Mouse (Mus musculus): ENCODE data around the gene Cog6.

Gene Cog6

DNA sequence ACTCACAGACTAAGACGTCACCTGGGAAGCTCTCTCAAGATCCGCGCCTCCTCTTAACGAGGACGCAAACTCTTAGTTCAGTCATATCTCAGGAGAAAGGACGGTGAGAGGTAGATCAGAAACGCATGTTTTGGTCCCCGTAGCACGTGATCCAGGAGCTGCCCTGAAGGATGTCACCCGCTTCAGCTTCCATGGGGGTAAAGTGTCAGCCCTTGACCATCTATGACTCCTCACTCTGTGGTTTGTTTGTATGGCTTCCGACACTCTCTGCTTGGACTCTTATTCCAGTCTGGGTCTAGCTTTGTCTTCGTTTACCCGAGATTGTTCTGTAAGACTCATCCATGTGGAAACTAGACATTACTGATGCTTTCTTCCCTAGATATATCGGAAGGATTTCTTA lies 54.6 kb downstream of the Cog6 start:
- no peak for DNase-seq (ENCODE audit: low spot score)

DNA sequence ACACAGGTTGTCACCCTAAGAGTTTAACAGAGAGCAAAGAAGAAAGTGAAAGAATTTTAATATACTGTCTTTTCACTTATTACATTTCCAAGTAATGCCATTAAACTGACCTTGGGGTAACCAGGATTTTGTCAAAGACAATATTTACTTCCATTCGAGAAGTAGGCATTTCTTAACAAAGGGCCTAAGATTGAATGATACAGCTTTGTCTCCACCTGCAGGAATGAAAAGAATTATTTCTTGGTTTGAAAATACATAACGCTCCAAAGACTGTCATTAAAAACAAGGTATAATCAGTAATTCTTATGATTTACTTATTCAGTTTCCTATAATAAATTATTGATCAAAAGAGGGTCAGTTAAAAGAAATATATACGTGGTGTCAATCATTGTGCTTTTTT lies 55.4 kb downstream of the Cog6 start:
- peak; percentile 33 for DNase-seq (ENCODE audit: low spot score)

DNA sequence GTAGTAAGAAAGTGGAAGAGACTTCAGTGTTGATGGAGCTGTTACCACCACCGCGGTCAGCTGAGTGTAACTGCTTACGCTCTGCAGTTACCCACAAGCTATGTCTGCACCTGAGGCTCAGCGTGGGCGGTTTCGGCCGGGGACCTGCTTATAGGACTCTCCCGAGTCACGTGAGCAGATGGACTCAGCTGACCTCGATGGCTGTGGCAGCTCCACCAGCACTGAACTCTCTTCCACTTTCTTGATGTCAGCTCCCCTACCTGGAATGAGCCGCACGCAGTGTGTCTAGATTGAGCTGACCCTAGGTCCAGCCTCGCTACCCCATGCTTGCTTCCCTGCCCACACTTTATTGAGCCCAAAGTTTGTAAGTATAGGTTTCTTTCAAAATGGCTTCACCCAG lies 56.1 kb downstream of the Cog6 start:
- DNase-seq (ENCODE audit: low spot score), result no peak

DNA sequence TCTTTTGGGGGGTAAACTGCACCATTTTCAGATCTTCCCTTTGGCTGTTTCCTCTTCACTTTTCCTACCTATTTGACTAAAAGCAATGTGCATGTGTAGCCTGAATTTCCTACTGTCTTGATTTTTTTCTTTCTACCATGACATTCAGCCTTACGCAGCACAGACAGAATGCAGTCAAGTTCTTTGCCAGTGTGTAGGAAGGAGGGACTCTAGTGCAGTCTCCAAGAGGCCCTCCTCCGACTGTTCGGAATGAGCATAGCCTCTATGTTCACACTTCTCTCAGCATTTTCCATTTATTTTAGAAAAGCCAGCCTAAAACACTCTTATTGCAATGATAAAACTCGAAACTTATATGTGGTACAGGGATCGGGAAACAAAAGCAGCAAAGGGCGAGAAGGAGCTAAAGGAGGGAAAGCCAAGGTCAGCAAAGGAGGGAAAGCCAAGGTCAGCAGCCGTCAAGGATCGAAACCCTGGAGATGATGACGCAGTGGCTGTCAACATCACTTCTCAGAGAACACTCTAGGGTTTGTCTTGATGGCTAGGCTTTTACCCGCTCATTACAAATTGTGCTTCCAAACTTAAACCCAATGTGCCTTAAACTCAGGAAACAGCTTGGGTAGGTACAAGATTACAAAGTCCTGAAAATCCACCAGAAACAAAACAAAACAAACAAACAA lies 58.5 kb downstream of the Cog6 start:
- DNase-seq (ENCODE audit: low spot score), result no peak

DNA sequence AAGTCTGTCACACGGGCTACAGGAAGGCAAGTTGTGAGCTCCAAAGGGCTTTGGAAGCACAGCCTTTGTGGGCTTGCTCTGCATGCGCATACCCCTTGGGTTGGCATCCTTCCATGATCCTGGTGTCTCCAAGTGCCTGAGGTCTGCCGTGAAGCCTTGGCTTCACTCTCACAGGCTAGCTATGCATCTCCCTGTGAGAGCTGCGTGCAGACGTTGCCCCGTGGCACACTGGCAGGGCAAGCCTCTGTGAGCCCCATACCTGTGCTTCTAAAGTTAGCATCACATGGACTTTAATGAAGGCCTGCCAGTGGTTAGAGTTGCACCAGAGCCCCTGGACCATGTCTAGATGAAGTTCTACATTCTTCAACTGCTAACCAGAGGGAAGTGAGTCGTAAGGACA lies 59.2 kb downstream of the Cog6 start:
- no peak for DNase-seq (ENCODE audit: low spot score)

DNA sequence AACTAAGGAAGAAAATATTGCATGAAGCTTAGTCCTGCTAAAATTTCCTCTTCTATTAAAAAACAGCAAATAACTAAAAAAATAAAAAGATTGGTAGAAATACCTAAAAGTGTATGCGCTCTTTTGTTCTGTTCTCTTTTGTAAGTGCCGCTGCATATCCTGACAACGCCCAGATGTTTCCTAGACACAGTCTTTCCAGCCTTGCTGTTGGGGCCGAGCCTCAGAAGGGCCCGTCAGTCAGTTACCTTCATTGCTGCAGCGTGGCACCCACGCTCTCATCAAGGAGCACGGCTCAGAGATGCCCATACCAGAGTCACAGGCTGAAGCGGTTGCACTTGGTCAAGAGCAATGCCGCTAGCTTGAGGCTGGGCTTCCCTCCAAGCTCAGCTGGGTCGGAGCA lies 60.8 kb downstream of the Cog6 start:
- DNase-seq (ENCODE audit: low spot score), result no peak

DNA sequence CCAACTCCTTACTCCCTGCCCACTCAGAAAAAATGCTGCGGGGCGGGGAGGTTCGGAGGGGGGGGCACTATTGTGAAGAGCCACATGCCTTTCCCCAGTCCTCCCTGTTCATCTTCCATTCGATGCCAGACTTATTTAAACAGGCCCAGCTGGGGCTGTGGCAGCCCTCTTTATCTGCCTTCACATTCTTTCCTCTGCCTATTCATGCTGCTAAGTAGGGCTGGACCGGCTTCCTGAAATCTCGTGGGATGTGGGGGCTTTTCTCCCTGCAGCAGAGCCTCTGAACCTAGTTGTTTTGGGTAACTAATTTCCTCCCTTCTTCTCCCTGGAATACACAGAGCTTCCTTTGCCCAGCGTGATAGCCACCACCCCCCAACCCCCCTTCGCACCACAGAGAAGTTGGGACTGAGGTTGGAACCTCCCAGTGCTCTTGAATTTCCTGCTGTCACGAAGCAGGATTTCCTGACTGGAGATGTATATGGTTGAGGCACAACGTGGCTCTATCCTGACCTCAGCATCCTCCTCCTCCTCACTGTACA lies 61.5 kb downstream of the Cog6 start:
- DNase-seq (ENCODE audit: low spot score), result no peak

DNA sequence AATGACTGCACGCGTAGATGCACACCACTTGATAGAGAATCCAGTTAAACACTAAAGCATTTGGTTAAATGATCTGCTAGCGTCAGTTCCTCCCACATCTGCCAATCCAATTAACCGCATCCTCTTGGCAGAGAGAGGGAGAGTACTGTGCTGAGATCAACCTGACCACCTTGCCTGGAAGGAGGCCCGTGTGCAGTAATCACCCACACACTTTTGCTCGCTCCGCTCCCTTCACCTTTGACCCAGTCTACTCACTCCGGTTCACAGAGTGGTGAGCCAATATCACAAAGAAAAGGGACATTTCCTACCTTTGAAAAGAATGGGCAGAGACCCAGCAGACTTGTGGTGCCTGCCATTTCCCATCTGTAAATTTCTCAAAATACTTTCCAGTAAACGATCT lies 62.4 kb downstream of the Cog6 start:
- DNase-seq (ENCODE audit: low spot score), result no peak

DNA sequence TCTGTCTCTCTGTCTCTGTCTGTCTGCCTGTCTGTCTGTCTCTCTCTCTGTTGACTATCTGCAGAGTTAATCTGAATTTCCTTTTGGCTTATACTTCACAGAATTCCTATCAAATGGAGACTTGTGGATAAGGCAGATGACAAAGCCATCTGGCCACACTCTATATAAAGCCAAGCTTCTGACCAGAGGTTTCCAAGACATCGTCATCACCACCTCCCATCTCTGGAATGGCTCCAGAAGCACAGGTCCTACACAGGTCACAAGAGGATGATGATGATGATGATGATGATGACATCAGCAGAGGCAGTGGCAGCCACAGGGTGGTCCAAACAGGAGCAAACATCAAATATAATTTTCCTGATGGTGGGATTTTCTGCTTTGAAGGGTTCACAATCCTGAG lies 63.2 kb downstream of the Cog6 start:
- DNase-seq (ENCODE audit: low spot score), result no peak

DNA sequence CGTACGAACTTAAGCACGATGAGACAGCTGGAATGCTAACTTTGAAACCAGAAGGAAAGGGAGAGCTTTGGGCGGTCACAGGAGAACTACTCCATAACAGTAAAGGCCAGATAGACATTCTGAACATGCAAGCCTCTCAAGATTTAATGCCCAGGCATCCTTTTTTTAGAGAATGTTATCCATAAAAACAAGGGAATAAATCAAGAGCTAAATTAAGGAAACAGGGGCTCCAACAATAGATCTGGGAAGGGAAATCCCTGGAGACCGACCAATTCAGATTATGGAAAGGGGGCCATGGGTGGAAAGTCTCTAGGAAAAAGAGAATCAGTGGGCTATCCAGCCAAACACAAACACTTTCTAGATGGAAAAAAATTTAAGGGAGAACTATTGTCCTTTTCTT lies 68.2 kb downstream of the Cog6 start:
- DNase-seq (ENCODE audit: low spot score), result no peak

DNA sequence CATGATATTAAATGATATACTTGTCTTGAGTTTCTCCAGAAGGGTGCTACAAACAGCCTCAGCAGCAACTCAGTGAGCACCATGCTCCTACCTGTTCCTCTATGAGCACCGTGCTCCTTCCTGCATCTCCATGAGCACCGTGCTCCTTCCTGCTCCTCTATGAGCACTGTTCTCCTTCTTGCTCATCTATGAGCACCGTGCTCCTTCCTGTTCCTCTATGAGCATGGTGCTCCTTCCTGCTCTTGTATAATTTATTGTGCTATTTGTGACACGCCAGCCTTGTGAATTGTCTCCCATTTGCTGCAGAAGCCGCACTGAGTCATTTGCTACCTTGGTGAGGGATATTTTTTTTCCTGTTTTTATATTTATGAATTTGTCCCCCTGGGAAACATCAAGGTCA lies 69.6 kb downstream of the Cog6 start:
- no peak for DNase-seq (ENCODE audit: low spot score)

DNA sequence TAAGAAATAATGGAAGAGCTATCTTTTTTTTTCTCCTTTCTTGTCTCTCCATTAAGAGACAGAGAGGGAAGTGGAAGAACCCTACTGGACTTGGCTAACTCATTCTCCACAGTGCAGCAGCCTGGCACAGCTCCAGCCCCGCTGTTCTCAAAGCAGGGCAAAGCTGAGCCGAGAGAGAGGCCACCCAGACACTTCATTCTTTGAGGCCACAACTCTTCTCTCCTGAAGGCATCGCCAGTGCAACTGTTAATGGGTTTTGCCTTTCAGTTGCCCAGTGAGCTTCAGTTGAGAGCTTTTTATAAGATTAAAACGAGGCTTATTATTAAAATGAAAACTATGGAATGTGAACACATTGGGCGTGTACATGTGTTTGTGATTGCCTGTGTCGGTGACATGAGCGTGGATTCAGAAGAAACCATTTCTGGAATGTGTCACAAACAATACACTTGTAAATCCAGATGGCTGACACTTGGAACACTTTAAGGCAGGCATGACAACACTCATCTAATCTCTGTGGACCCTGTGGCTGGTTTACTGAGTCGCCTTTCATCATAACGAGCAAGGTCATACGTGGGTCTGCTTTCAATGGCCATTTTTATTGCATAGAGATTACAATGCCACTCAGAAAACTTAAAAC lies 76.1 kb downstream of the Cog6 start:
- peak; percentile 69 for DNase-seq (ENCODE audit: low spot score)

DNA sequence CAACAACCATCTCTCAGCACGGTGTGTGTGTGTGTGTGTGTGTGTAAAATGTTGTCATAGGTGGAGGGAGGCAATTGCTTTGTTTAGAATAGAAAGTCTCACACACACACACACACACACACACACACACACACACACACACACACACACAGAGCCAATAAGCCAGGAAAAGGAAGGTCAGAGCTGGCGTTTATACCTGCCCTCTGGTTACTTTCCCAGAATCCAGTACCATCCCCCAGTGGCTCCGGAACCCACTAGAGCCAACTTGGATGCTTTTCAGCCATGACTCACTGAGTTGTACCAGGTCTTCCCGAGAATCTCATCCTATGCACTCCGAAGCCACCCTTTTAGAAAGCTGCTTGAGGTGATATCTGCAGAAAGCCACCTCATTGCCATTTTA lies 78.6 kb downstream of the Cog6 start:
- peak; percentile 32 for DNase-seq (ENCODE audit: low spot score)

DNA sequence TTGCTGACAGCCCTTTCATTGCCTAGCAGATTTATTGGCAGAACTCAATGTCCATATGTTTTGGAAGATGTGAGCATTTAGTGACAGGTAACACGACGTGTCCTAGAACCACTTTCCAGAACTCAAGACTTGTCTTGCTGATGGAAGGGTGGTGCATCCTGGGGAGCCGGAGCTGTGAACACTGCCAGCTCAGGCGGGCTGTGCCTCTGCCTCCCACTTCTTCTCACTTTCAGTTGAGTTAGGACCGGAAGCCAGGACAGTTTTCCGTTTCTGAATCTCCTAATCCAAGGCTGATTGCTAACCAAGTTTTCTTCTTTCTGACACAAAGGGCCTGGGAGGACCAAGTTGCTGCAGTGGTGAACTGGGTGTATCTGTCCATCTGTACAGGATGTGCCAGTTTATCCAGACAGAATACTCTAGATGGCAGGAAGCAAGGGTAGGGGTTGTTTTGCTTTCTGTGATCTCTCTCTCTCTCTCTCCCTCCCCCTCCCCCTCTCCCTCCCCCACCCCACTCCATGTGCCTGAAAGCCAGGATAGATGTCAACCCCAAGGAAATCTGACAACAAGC lies 79.2 kb downstream of the Cog6 start:
- no peak for DNase-seq (ENCODE audit: low spot score)

DNA sequence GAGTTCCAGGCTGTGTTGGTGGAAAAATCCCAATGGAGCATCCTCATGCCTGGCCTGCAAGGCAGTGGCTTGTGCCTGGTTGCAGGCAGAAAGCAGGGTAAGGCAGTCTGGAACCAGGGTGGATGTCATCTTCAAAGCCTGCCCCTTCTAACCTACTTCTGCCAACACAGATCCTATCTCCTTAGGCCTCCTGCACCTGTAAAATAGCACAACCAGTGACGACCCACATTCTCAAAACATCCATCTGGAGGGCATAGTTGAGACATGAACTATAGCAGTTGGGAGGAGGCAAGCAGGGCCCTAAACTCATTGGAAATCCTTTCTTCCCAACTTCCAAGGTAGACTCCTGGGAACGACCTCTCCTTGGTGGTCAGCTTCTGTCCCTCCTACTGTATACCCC lies 85.1 kb downstream of the Cog6 start:
- DNase-seq (ENCODE audit: low spot score), result no peak
